Mouse (Mus musculus) lung, adult 2 months (tissue): ENCODE measurements around the gene Hist1h4b.

Experiments
- CTCF ChIP-seq: fragments of 200-500 bp; IDR thresholded peaks from 2 replicates; pipeline ENCODE4 v1.5.1; 2011; ENCODE audit warnings: mild to moderate bottlenecking, low read length, control low read depth; ENCODE audit not compliant: insufficient read depth
- POLR2A ChIP-seq: fragments of 200-500 bp; IDR thresholded peaks from 2 replicates; pipeline ENCODE4 v1.6.1; 2011; ENCODE audit warnings: low read depth, mild to moderate bottlenecking, control low read depth, low read length, borderline replicate concordance; ENCODE audit errors: extremely low read depth

GRCm38 (mm10) chr13:23778339-23778738, 21.5 kb downstream of the Hist1h4b start:
- no peak for TF ChIP-seq POLR2A
- no peak for TF ChIP-seq CTCF
